Mouse (Mus musculus) bone marrow macrophage, adult 2 months (primary cell): ENCODE measurements around the gene Emx2.

Experiments used
- CTCF ChIP-seq: IDR thresholded peaks from 2 replicates; pipeline ENCODE4 v1.5.1; 2012; ENCODE audit warnings: low read depth, mild to moderate bottlenecking, low read length, moderate library complexity
- POLR2A ChIP-seq: IDR thresholded peaks from 2 replicates; pipeline ENCODE4 v1.6.1; 2012; ENCODE audit warnings: mild to moderate bottlenecking, low read depth, low read length, borderline replicate concordance

DNA sequence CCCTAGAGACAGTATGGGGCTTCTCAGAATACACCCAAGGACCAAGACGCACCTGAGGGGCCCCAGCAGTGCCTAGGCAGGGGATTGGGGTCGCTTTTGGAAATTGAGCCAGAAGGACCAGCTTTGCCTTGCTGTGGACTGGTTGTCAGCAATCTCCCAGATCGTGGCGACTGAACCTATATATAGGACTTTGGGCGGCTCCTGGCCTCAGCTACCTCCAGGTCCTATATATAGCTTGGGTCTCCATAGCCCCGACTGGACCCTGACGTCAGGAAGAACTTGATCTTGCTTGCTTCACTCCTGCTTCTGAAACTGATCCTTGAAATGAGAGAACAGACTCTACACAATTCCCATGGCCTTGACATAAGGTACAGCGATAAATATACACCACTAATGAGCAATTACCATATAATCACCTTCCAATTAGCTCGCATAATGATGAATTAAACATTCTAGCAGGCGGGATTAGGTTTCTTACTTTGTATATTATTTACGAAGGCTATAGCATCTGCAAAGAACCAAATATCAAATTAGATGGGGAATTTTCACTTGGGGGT lies 12.0 kb downstream of the Emx2 start:
- TF ChIP-seq POLR2A (no peak), CTCF (no peak)
